Comparison of ENCODE assay signal across 16 mouse cellular contexts in genomic region chr9:124251438-124251837, GRCm38 (mm10).
DNase-seq lines count a peak whose midpoint lies in the region; ATAC-seq and TF ChIP-seq lines count a peak whose summit lies in the region.
"Had no signal": no experiment of that assay in that cellular context is flagged by ENCODE, and none has a peak within 500 bp of the region (broad histone marks: within the 10 kb centered on the region; RNA-seq: fewer than 3 reads in every experiment).

No protein-coding gene starts in this region.

- no peak for TF ChIP-seq EP300 in ES-Bruce4 (IDR thresholded peaks at IDR 0.05; ENCODE audit: insufficient read depth, low read depth, low read length)

- H3K27ac ChIP-seq in layer of hippocampus, adult 2 months: no peak overlapping the region
- H3K27ac ChIP-seq in ES-Bruce4 (ENCODE audit: insufficient read depth, low read length): no peak overlapping the region
- H3K27ac ChIP-seq: embryonic facial prominence, embryonic 12.5 days; limb, embryonic 12.5 days had no signal

- no peaks in the 10 kb centered on the region for H3K36me3 ChIP-seq in ES-Bruce4 (ENCODE audit: control insufficient read depth, insufficient read depth, low read length, poor library complexity, severe bottlenecking)
- H3K36me3 ChIP-seq: embryonic facial prominence, embryonic 12.5 days; limb, embryonic 12.5 days had no signal

- no peak for DNase-seq in layer of hippocampus, adult 2 months (ENCODE audit: low spot score in 2 of 2)
- no peak for DNase-seq in layer of hippocampus, adult 9-11 months
- peak; percentile 49 for DNase-seq in A20 (ENCODE audit: low read depth, low spot score)
- DNase-seq in spleen, postnatal 10 days (ENCODE audit: low spot score in 2 of 2): no peak
- no peak for DNase-seq in thymus, postnatal 0 days (ENCODE audit: low spot score)
- DNase-seq: adrenal gland, adult 2 months; cerebellum, adult 11-12 months; gastrocnemius, postnatal 36 days; heart, postnatal 10 days; lung, postnatal 10 days had no signal

- H3K4me3 ChIP-seq in layer of hippocampus, adult 2 months: no peak overlapping the region
- no peak overlapping the region for H3K4me3 ChIP-seq in ES-Bruce4 (ENCODE audit: low read depth, low read length)
- H3K4me3 ChIP-seq: embryonic facial prominence, embryonic 12.5 days; limb, embryonic 12.5 days; myocyte had no signal

- peak; percentile 69 for TF ChIP-seq CTCF in layer of hippocampus, adult 2 months (conservative IDR thresholded peaks at IDR 0.05)
- peak; percentile 34 for TF ChIP-seq CTCF in ES-Bruce4 (IDR thresholded peaks at IDR 0.05; ENCODE audit: low read depth, low read length)

- no peaks in the 10 kb centered on the region for H3K9me3 ChIP-seq in ES-Bruce4 (replicated peaks; ENCODE audit: control insufficient read depth, insufficient read depth, low read length, poor library complexity, severe bottlenecking)

- H3K9ac ChIP-seq in ES-Bruce4 (ENCODE audit: low read depth, poor library complexity, severe bottlenecking): no peak overlapping the region
- H3K9ac ChIP-seq: embryonic facial prominence, embryonic 12.5 days; limb, embryonic 12.5 days had no signal

- no peaks in the 10 kb centered on the region for H3K27me3 ChIP-seq in ES-Bruce4 (ENCODE audit: control insufficient read depth, insufficient read depth, low read length, poor library complexity, severe bottlenecking)
- H3K27me3 ChIP-seq: embryonic facial prominence, embryonic 12.5 days; limb, embryonic 12.5 days had no signal

- no peak for TF ChIP-seq POLR2A in ES-Bruce4 (IDR thresholded peaks at IDR 0.05; ENCODE audit: insufficient read depth, low read length)

- no peaks in the 10 kb centered on the region for H3K4me1 ChIP-seq in ES-Bruce4 (ENCODE audit: control insufficient read depth, insufficient read depth, low read length)
- H3K4me1 ChIP-seq: embryonic facial prominence, embryonic 12.5 days; limb, embryonic 12.5 days had no signal

- 0 out of 2 replicates have a peak, but pooled peaks have one; percentile 30 for ATAC-seq in granulocyte monocyte progenitor cell, adult 5-6 weeks (replicated peaks; ENCODE audit: poor library complexity, severe bottlenecking)
- ATAC-seq: forebrain, embryonic 16.5 days had no signal
